Mouse (Mus musculus) monocyte, adult 5-6 weeks (primary cell): ENCODE measurements around the gene Thpo. TPM values are rescaled to one million over a fixed set of nuclear protein-coding genes. Genes with fewer than 3 reads are reported as not detected.

Experiments
- ATAC-seq: fragments of 153-309, 156-312 bp; replicated peaks from 2 replicates; pipeline ENCODE4 v1.8.0; 2017; ENCODE audit warnings: mild to moderate bottlenecking; ENCODE audit not compliant: low TSS enrichment, insufficient number of reproducible peaks, severe bottlenecking, poor library complexity, low FRiP score
- total RNA-seq: library from RNA; stranded (forward); fragments of 200-1000, 200-491, 200-594 nt; gene quantifications from 3 replicates; pipeline ENCODE4 v1.2.3, GENCODE M21; 2017

The Thpo gene
- not detected in 3 replicates for total RNA-seq

- ATAC-seq: no peak
These were observed at the start of gene Thpo for GRCm38 (mm10) chr16:20733731-20734730. Gene Thpo (minus strand): TSS chr16:20734511.

- ATAC-seq: no peak
These were observed 49.6 kb upstream of the Thpo start for GRCm38 (mm10) chr16:20783891-20784290.

GRCm38 (mm10) chr16:20781101-20781630 lies 46.9 kb upstream of the Thpo start:
- no peak for ATAC-seq

- ATAC-seq: no peak
These were observed 45.5 kb upstream of the Thpo start for GRCm38 (mm10) chr16:20779846-20780245.

- ATAC-seq: no peak
These were observed 40.7 kb upstream of the Thpo start for GRCm38 (mm10) chr16:20775021-20775420.

GRCm38 (mm10) chr16:20765244-20765643 lies 30.9 kb upstream of the Thpo start:
- ATAC-seq: 0 out of 2 replicates have a peak, but pooled peaks have one; percentile 27

GRCm38 (mm10) chr16:20761681-20762080 lies 27.4 kb upstream of the Thpo start:
- ATAC-seq: no peak

GRCm38 (mm10) chr16:20757385-20757784 lies 23.1 kb upstream of the Thpo start:
- ATAC-seq: no peak

- ATAC-seq: no peak
These were observed 21.7 kb upstream of the Thpo start for GRCm38 (mm10) chr16:20756052-20756451.

- ATAC-seq: no peak
These were observed 16.2 kb upstream of the Thpo start for GRCm38 (mm10) chr16:20750518-20750917.

GRCm38 (mm10) chr16:20746641-20747040 lies 12.3 kb upstream of the Thpo start:
- ATAC-seq: no peak

GRCm38 (mm10) chr16:20739845-20740244 lies 5.5 kb upstream of the Thpo start:
- no peak for ATAC-seq

GRCm38 (mm10) chr16:20736823-20737222 lies 2.5 kb upstream of the Thpo start:
- no peak for ATAC-seq

GRCm38 (mm10) chr16:20736168-20736567 lies 1.9 kb upstream of the Thpo start:
- no peak for ATAC-seq

- no peak for ATAC-seq
These were observed 1.3 kb upstream of the Thpo start for GRCm38 (mm10) chr16:20735651-20736050.

- ATAC-seq: no peak
These were observed 1.2 kb downstream of the Thpo start, which contains the start of gene Chrd for GRCm38 (mm10) chr16:20732925-20733730. Gene Chrd (plus strand): TSS chr16:20733127.

- no peak for ATAC-seq
These were observed 1.9 kb downstream of the Thpo start for GRCm38 (mm10) chr16:20732251-20732924.

- no peak for ATAC-seq
These were observed 2.6 kb downstream of the Thpo start for GRCm38 (mm10) chr16:20731688-20732087.

GRCm38 (mm10) chr16:20730293-20730711 lies 4.0 kb downstream of the Thpo start:
- ATAC-seq: no peak
